Mouse (Mus musculus) left cerebral cortex, postnatal 14 days (tissue): ENCODE results near the gene Masp2. TPM values are rescaled to one million over a fixed set of nuclear protein-coding genes. Genes with fewer than 3 reads are reported as not detected.

Experiments
- DNase-seq, 2 experiments: peaks; one replicate each; pipeline ENCODE4 v3.0.0; 2021 to 2022; ENCODE audit warnings: low spot score in 2 of 2, mixed read lengths in 1 of 2
- intact Hi-C: fragments of 180-260 bp; cut with DNase I; formaldehyde crosslinking; loops from one replicate; pipeline ENCODE4 v1.15.1; 2025
- total RNA-seq, 2 experiments: library from RNA; stranded (reverse); gene quantifications; 2 replicates each; pipeline ENCODE4 v1.2.3; 2021

The Masp2 gene
- total RNA-seq, 2 experiments from 2014 or later = 1.1 to 1.4 TPM

GRCm38 (mm10) chr4:148627246-148627645 lies 24.9 kb downstream of the Masp2 start:
- DNase-seq = no peak
- intact Hi-C loops = no loop called here

DNA sequence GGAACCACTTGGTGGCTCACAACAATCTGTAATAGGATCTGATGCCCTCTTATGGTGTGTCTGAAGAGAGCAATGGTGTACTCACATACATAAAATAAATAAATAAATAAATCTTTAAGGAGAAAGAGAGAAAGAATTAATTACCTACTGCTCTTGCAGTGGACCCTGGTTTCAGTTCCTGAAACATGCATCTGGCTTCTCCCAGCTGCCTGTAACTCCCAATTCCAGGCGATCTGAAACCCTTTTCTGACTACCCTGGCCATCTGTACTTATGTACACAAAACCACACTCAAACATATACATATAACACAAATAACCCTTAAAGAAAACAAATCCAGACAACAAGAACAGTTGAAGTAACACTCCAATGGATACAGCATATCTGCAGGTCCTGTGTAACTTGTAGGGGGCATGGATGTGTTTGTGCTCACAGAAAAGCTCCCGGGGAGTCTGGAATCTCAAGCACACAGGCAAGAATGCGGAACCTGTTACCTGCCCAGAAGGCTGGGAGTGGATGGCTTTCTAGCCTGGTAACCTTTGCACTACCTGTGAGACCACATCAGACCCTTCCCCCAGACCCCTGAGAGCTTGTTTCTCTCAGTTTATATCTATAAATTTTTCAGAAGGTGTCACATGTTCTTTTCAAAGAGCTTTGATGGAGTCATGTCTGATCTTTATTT lies 29.8 kb downstream of the Masp2 start:
- no peak for DNase-seq
- intact Hi-C loops = no loop called here

GRCm38 (mm10) chr4:148633395-148634061 lies 31.2 kb downstream of the Masp2 start:
- intact Hi-C loops = no loop called here
- DNase-seq = no peak

DNA sequence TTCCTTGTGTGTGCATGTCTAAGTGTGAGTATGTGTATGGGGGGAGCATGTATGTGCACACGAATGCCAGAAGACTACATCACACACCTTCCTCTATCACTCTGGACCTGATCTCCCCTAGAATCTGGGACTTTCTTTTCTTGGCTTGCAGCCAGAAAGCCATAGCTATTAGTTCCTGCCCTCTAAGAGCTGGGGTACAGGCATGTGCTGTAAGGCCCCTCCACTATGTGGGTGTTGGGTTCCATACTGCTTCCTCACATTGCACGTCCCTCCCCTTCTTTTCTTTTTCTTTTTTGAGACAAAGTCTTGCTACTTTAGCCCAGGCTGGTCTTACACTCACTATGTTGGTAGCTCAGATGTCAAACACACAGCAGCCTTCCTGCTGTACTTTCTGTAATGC lies 33.0 kb downstream of the Masp2 start:
- no peak for DNase-seq
- intact Hi-C loops = no loop called here

DNA sequence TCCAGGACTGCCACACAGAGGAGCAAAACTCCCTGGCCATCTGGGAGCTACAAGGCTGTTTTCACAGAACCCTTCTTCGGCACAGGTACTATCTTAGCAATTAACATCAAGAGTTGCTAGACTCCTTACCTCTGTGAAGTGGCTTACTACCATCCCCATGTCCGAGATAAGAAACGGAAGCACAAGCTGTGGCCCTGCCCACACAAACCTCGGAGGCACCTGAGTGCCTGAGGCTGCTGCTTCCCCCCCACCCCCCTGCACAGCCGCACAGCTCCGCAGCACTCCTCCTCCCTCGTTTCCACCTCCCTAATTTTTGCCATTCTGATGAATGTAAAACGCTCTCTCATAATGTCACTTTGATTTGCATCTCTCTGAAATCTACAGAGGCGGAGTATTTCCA lies 35.9 kb downstream of the Masp2 start:
- no peak for DNase-seq
- intact Hi-C loops = no loop called here

- no peak for DNase-seq
- intact Hi-C loops = no loop called here
These were observed 37.1 kb downstream of the Masp2 start for GRCm38 (mm10) chr4:148639455-148639854.

GRCm38 (mm10) chr4:148641121-148641520 lies 38.8 kb downstream of the Masp2 start:
- no peak for DNase-seq
- intact Hi-C loops = no loop called here

DNA sequence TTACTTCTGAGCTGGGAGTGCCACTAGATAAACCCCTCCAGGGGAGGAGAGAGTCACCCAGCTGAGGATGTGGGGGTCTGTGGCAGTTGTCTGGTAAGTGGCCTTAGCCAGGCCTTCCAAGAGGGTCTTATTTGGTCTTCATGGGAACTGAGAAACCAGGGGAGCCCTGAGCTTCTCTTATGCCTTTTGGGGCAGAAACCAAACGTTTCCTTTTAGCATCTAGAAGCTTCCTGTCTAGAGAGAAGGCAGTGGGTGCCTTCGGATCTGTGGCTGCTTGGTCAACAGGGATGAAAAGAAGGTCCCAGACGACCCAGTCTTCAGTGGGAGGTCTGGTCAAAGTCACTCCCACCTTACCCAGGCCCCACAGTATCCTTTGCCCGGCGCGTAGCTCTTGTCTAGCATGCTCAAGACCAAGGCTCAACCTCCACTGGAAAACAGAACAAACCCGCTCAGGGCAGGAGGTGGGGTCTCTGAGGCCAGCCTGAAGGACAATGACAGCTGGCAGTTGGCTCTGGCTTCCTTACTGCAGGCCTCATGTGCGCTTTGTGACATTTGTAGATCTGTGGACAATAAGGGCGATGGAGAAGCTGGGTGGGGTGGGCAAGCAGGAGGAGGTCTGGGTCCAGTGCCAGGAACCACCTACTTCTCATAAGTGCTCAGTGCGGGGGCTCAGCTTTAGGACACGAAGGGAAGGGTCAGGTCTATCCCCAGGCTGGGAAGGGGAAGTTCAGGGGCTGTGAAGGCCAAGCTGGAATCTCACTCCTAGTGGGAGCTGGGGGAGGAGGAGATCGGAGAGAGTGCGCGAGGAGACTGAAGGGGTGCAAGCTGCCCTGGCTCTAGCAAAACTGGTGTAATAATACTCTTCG lies 41.2 kb downstream of the Masp2 start, which contains the start of gene Gm572:
Gm572 (plus strand) TSS at position 27 of the 866 bp plus-strand sequence.
- no peak for DNase-seq
- intact Hi-C loops = no loop called here

GRCm38 (mm10) chr4:148644157-148644511 lies 41.8 kb downstream of the Masp2 start:
- peak; percentile 53 to 65 for DNase-seq
- intact Hi-C loops = no loop called here

GRCm38 (mm10) chr4:148644926-148645325 lies 42.6 kb downstream of the Masp2 start:
- intact Hi-C loops = no loop called here

DNA sequence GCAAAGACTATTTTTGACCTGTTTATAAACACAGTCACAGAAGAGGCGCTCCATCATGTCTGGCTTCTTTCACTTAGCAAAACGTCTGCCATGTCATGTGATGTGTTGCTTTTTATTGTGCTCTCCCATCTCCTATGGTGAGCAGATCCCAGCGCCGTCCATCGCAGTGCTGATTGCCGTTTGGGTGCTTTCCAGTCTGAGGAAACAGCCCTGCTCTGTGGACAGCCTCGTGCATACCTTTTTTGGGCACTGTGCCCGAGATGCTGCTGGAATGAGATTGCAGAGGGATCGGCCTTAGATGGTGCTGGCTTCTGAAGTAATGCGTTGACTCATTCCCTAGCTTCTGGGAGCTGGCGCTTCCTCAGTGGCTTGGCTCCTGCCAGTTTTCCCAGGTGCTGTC lies 44.3 kb downstream of the Masp2 start:
- DNase-seq = peak; percentile 47 to 55
- intact Hi-C loops = no loop called here

More at GRCm38 (mm10) chr4:148644926-148645325, 42.6 kb downstream of the Masp2 start:
- no peak for DNase-seq

DNA sequence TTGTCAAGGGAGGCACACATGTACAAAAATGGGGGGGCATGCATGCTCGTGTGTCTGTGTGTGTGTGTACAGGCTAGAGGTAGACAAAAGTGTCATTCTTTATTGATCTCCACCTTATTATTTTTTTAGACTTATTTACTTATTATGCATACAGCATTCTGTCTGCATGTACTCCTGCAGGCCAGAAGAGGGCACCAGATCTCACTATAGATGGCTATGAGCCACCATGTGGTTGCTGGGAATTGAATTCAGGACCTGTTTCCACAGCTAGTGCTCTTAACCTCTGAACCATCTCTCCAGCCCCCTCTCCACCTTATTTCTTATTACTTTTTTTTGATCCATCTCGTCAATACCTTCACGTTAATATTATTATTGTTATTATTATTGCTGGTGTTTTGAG lies 47.0 kb downstream of the Masp2 start:
- no peak for DNase-seq
- intact Hi-C loops = no loop called here

- DNase-seq = no peak
These were observed 48.7 kb downstream of the Masp2 start for GRCm38 (mm10) chr4:148651045-148651444.

DNA sequence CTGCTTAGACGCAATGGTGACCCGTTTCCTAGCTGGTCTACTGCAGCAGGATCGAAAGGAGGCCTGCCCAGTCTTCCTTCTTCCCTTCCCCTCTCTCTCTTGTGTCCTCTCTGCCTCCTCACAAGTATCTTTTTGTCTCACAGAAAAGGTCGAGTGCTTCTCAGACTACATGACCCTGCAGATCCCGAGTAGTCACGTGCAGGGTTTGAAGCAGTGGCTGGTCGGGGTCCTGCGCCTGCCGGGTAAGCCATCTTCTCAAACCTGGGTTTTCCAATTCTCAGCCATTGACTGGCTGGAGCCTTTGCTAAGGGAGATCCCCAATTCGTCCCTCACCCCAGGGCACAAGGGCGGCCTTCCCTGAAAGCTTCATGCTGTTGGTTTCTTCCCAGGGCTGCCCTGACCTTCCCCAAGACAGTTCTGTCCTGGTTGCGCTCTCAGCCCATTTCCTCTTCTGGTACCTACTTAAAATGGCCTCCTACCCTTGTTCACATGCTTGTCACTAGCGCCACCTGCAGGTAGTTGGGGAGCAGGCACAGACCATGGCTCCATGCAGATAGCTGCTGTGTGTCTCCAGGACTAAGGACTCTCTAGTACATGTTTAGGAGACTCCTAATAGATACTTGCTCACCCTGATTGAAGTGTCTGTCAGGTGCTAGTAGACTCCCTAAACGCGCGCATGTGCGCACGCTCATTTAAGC lies 52.5 kb downstream of the Masp2 start:
- intact Hi-C loops = no loop called here
- DNase-seq = peak; percentile 32 to 48

More at GRCm38 (mm10) chr4:148651045-148651444, 48.7 kb downstream of the Masp2 start:
- intact Hi-C loops = no loop called here

GRCm38 (mm10) chr4:148656691-148657258 lies 54.4 kb downstream of the Masp2 start:
- DNase-seq = no peak
- intact Hi-C loops = no loop called here

GRCm38 (mm10) chr4:148657776-148658175 lies 55.4 kb downstream of the Masp2 start:
- DNase-seq = no peak
- intact Hi-C loops = no loop called here

GRCm38 (mm10) chr4:148660174-148660573 lies 57.8 kb downstream of the Masp2 start:
- no peak for DNase-seq
- intact Hi-C loops = no loop called here

DNA sequence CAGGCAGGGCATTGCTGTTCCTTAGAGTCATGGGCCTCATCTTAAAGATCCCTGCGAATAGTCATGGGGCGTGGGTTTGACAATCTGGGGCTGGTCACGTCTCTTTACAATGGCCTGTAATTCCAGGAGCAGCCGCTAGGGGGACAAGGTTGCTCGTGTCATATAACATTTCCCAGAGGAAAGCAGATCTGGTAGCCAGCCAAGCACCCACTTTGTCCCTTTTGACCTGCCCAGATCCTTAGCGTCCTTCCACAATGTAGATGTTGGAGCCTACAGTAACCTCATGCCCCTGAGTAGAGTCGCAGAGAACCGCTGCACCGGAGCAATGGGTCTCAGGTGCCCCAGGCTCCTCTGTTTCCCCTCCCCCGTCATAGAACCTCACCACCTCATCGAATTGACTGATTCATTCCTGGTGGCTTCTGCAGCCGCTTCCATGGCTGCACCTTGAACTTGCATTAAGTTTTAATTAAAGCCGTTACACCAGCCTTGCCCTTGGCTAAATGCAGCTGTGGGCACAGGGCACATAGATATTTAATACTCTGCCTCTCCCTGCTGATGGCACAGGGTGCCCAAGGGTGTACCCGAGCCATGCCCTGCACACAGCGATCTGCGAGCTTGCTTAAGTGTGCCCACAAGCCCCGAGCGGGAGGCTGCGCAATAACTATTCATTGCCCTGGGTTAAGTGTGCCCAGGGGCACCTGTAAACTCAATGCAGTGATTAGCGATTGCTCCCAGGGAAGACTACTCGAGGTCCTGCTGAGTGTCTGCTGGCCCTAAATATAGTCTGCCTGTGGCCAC lies 60.0 kb downstream of the Masp2 start:
- peak; percentile 61 to 70 for DNase-seq
- intact Hi-C loops = no loop called here

DNA sequence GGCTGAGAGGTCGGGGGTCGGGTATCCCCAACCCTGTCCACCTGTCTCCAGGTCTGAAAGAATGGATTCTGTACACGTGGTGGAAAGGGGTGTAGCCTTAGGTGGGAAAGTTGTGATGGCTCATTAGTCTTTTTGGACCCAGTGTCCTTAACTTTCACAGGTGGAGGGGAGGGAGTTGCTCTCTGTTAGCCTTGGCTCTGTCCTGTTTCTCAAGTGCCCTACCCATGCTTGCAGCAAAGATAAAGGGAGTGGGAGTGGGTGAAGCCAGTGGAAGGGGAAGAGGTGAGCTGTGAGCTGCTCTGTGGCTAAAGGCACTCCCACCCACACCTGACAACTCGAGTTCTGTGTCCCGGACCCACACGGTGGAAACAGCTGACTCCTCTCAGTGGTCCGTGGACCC lies 61.0 kb downstream of the Masp2 start:
- intact Hi-C loops = no loop called here
- no peak for DNase-seq
